Mouse (Mus musculus): ENCODE measurements around the gene Glb1. TPM values are rescaled to one million over a fixed set of nuclear protein-coding genes. Genes with fewer than 3 reads are reported as not detected.

Glb1 gene
- total and polyA plus RNA-seq, 3 experiments = 30.9 to 42.0 (median 34.1) TPM

DNA sequence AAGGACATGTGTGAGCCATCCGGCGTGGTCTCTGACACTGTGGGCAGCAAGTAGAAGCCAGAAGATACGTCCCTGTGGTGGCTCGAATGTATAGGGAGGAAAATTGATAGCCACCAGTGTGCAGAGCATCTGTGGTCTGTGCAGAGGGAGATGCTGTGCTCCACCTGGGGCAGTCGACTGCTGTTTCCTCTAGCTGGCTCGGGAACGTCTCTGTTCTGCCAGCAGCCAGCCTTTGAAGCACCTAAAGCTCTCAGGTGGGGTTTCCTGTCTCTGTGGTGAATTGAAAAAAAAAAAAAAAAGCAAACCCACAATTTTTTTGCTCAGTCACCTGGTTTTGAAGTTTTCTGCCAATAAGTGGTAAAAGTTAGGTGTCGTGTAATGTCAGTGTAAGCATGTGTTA lies 42.5 kb downstream of the Glb1 start:
- no peak for DNase-seq

DNA sequence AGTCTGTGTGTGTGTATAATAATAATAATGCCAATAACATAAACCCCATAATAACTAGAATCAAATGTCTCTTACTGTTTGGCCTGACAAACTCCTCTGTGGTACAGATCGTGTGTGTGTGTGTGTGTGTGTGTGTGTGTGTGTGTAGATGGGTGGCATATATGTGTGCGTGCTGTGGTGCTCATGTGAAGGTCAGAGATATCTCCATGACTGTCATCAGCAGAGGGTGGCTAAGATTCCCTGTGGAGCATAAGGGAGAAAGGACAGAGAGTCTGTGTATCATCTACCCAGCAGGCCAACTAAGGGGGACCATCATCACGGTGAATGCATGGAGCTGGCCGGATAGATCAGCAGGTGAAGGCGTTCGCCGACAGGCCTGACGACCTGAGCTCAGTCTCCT lies 46.0 kb downstream of the Glb1 start:
- no peak for DNase-seq

DNA sequence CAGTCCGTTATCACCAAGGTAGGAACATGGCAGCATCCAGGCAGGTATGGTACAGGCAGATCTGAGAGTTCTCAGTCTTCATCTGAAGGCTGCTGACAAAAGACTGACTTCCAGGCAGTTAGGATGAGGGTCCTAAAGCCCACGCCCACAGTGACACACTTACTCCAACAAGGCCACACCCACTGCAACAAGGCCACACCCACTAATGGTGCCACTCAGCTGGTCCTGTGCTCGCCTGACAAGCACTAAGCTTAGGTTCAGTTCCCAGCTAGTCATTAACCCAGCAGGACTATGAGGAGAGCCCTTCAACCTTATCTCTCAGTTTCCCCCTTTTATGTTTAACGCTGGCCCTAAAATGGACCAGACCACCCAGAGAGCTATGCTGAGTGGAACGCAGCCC lies 47.8 kb downstream of the Glb1 start:
- no peak for DNase-seq

DNA sequence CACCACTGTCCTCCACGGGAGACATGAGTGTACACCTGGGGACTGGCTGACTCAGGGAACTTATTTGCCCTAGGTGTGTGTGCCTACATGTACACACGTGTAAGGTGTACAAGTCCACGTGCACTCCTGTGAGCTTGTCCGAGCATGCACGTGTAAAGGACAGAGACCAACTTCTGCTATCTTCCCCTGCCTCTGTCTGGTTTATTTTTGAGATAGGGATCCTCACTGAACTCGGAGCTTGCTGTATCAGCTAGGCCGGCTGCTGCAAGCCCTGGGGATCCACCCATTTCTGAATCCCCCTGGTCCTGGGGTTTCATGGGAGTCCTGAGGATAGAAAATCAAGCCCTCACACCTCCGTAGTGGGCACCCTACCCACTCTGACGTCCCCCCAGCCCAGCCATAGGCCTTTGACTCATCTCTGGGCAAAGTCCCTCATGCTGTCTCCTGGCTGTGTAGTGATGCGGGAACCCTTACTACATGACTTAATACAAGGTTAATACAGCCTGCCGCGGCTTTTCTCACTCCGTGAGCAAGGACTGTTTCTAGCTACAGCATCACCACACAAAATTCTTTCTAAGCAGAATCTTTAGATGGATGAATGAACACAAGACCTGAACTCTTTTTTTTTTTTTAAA lies 48.4 kb downstream of the Glb1 start:
- no peak for DNase-seq

DNA sequence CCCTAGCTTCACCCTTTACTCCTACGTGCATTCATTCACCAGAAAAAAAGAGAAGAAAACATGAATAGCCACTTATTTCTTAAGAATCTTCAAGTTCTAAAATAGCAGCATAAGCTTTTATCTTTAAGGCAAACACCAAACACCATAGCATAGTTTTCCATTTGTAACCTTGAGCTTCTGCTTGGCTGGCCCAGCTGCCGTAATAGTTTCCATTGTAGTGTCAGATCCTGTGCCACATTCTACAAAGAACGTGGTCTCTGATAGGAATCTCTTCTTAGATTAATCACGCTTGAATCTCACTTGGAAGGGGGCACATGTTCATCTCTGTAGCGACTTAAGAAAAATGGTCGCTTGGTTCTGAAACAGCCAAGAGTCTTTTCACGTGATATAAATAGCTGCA lies 50.7 kb downstream of the Glb1 start:
- DNase-seq = no peak

DNA sequence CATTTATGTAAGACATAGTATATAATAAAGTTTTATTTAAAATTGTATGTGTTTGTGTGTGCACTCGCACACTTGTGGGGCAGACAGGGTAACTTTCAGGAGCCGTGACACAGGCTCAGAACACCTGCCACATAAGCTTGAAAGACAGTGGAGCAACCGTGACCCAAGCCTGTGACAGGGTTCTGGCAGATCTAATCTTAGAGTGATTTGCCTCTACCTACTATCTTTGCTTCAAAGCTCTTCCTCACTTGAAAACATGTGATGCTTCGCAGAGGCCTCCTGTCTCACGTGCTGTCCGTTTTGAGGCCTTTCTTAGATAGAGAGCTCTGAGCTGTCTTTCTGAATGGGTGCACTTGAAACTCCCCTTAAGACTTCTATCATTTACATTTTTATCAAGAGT lies 51.5 kb downstream of the Glb1 start:
- DNase-seq = no peak

DNA sequence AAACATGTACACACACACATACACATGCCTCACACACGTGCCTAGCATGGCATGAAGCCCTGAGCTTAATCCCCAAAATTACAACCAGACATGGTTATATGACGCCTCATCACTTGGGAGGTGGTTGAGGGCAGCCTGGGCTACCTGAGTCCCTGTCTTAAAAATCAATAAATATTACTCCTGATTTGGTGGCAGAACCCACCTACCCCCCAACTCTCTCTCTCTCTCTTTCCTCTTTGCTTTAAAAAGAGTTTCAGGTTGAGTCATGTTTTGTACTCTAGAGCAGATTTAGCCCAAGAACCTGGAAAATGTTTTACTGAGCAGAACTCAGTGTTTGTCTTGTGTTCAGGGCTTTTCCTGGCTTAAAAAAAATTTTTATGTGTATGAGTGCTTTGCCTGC lies 54.5 kb downstream of the Glb1 start:
- DNase-seq = no peak

DNA sequence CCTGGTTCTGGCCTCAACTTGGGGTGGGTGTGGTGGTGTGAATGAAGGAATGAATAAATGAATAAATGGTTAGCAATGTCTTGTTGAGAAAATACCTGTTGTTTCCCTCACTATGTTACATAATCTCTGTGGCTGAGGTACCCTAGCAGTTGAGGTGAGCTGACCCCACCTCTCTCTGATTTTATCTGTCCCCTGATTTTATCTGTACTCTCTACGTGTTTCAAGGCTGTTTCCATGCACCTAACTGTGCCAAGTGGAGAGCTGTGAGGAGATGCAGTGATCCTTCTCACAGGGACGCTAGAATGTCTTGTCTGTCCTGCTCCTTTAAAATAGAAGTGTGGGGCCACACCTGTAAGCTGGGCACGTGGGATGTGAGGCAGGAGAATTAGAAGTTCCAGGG lies 57.6 kb downstream of the Glb1 start:
- no peak for DNase-seq

DNA sequence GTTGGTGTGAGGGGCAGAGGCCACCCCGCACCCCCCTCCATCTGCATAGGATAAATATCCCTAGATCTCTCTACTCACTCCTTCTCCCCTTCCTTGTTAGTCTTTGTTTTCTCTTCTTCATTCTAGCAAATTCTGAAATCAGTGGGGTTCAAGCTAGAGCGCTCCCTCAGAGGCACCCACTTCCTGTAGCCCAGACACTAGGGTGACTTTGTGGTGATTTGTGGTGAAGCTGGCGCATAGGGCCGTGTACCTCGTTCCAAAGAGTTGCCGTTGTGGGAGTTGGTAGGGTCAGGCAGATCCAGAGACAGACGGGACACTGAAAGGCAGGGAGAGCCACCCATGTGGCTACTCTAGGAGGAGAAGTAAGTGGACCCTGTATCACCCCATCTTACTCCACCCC lies 61.7 kb downstream of the Glb1 start:
- no peak for DNase-seq

DNA sequence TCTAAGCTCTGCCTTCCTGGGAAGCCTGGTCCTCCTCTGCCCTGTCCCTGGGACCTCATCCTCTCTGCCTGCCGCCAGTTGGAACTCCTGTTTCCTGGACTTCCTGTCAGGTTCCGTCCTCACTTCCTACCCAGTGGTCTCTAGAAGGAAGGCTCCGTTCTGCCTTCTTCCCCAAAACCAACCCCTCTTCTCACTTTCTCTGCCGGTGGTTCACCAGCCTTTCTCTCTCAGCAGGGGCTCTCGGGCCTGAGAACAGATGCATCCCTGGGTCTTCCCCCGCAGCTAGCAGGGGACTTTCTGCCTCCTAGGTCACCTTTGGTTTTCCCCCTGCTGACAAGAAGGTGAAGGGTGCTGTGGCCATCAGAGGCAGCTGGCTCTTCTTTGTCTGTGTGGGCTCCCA lies 64.6 kb downstream of the Glb1 start:
- no peak for DNase-seq

DNA sequence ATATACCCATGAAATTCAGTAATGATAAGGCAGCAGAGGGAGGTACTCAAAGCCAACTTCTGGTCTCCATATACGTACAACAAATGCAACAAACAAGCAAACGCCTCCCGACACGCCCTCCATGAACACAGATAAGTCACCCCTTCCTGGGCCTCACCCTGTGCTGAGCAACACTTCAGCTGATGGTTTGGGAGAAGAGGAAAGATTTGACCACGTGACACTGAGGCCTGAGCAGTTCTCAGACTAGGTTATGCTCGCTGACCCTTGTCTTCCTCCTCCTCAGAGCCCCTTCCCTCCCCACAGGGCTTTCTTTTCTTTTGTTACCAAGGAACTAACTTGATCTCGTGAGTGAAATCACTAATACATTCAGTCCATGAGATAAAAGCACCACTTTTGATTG lies 66.0 kb downstream of the Glb1 start:
- no peak for DNase-seq

DNA sequence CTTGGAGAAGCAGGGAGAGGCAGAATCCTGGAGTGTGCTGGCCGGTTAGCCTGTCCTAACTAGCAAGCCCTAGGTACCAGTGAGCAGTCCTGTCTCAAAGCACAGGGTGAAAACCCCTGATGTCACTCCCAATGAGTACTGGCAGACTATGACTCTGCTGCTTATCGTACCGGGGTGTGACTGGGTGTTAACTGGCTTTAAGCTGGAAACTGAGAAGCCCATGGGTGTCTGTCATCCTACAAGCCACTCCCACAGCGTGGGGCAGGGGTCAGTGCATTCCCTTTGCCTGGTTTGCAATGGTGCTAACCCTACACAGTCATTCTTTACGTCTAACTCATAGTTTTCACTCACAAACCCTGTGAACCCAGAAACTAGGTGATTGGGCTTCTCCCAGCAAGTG lies 67.3 kb downstream of the Glb1 start:
- no peak for DNase-seq

DNA sequence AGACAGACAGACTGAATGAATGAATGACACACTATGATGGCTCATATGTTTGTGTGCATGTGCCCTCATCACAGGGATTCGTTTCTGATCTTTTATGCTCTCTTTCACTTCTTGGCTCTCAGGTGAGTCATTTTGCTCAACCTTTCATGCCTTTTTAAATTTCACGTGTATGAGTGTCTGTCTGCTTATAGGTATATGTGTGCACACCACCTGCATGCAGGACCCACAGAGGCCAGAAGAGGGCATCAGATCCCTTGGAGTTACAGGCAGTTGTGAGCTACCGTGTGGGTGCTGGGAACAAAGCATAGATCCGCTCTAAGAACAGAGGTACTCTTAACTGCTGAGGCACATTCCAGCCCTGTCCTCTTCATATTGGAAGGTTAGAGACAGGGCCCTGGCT lies 67.8 kb downstream of the Glb1 start:
- DNase-seq = no peak

DNA sequence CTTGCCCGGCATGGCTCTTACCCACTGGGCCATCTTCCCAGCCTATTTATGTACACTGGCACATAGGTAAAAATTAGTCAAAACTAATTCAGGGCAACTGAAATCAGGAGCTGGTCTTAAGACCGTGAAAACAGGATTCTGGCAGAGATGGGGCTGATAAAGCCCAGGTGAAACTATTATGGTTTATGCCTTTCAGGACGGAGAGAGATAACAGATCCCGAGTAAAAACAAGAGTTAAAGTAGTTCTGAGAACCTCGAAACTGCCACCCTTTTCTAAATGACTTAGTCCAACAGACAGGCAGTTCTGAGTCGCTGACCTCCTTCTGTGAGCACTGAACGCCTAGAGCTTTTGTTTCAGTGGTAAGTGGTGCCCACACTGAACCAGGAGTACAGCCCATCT lies 71.0 kb downstream of the Glb1 start:
- DNase-seq = no peak

DNA sequence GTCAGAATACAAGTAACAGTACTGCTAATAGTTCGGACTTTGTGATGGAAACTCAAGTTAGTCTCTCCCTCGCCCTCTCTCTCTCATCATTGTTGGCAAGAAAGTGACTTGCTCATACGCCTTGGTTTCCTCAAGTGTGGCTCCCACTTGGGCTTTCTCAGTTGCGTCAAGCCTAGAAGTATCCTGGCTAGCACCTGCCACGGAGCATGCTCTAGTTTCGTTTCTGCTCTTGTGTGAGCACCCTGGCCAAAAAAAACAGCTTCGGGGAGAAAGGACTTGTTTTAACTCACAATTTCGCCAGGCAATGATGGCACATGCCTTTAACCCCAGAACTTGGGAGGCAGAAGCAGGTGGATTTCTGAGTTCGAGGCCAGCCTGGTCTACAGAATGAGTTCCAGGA lies 76.1 kb downstream of the Glb1 start:
- no peak for DNase-seq

DNA sequence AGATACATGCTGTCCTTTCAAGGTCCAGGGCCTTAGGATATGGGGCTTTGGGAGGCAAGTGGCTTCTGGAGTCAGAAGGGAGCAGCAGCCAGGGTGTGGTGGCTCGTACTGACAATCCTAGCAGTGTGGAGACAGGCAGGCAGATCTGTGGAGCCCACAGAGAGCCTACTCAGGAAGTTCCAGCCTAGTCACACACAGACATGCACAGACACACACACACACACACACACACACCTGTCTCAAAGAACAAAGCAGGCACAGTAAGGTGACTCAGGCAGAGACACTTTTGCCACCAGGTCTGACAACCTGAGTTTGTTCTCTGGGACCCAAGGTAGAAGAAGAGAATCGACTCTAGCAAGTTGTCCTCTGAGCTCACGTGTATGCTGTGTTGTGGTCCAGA lies 80.1 kb downstream of the Glb1 start:
- no peak for DNase-seq

DNA sequence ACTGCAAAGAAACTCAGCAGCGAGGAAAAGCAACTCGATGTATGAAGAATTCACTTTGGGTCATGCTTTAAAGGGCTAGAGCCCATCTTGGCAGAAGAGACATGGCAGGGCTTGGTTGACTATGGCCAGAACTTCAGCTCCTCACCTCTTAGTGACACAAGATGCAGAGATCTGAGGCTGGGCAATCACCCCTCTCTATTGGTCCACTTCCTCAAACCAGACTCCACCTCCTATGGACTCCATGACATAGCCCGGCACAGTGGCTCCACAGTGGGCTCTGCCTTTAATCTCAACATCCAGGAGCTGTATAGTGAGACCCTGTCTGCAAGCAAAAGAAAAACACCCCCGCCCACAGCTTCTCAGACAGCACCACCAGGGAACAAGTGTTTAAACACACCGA lies 83.9 kb downstream of the Glb1 start:
- DNase-seq = no peak

DNA sequence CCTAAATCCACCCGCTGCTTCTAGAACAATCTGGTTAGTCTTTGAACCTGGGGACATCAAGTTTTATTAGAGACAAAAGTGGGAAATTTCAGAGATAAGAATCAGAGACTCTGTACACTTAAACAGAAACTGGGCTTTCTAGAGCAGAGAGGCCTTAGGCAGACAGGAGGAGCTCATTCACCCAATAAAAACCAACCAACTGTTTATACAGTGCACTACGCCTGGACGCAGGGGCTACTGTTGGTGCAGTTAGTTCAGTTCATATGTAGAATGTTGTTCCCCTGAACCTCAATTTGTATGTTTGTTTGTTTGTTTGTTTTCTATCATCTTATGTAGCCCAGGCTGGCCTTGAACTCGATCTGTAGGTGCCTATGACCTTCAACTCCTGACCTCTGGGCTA lies 85.9 kb downstream of the Glb1 start:
- no peak for DNase-seq

DNA sequence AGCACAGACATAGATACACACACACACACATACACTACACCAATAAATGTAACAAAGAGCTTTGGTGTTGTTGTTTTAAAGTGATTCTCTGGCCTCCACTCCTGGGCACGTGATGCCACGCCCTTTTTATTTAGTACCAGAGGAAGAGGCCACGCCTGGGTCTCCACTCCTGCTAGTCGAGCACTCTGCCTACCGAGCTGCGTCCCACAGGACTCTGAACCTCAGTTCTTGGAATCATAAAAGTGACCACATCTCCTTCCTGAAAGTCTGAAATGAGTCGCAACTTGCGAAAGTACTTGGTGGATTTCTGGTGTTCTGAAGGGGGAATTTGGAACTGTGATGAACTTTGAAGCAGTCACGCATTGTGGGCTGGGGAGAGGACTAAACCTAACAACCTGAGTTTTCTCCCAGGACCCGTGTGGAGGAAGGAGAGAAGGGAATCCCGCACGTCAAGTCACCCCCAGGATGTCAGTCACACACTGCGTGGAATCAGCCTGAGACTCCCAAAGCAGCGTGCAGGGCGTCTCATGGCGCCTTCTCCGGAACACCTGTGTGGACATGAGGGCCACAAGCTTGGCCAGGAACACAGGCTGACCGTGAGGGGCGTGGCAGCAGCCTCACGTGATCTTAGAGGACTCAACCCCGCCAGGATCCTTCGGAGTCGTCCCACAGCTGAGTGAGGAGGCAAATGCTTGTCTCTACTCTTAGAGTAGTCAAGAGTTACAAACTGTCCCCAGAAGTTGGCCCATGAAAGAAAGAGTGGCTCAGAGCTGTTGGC lies 86.8 kb downstream of the Glb1 start:
- DNase-seq = no peak

DNA sequence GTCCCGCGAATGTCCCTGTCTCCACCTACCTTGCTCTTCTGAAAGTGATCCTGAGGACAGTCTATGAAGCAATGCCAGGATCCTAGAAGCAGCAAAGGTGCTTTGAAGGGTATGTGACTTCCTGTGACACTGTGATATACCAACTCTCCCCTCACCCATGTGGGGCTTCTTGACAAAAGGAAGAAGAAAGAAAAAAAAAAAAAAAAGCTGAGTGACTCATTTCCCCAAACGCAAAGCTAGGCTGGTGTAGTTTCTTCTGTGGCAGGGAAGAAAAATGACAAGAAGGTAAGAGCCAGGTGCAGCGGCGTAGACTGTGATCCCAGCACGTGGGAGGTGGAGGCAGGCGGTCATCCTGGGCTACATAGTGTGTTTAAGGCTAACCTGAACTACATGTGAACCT lies 95.6 kb downstream of the Glb1 start:
- DNase-seq = no peak

DNA sequence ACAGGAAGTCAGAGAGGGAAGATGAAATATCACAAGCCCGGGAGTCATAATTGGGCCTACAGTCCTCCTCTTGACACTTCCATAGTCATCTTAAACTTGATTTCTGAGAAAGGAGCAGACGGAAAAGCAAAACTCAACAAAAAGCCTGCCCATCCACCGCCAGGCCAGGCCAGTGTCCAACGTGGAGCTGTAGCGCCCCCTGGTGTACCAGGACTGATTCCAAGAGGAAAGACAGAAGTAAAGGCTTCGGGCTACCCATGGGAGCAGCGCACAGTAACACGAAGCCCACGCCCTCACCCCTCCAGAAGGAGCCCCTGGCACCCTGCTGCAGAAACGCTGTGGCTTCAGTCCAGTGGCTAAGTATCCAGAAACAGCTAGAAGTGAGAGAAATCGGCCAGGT lies 97.3 kb downstream of the Glb1 start:
- DNase-seq = peak; percentile 78

DNA sequence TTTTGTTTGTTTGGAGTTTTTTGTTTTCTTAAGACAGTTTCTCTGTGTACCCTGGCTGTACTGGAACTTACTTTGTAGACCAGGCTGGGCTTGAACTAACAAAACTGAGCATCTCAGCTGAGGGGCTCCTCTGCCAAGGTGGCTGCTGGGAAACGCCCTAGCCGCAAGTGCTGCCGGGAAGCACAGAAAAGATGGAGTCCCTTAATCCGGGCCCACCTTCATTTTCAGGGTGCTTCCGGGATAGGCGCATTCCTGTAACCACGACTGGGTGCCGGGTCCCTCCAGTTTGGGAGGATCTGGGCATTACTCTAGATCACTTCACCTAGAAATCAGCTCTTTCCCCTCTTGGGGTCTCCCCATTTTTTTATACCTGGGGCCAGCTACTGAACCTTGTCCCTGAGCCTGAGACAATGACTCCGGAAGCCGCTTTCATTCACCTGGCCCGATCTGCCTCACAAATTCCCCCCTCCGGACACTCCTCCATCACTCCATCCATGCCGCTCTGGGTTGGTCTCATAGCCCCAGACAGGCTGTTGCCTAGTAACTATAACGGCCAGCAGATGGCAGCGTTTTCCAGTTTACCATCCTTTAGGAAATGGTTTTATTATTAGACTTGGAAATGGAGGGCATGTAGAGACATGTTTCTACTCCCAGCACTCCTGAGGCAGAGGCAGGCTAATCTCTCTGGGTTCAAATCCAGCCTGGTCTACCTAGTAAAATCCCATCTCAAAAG lies 99.1 kb downstream of the Glb1 start:
- peak; percentile 47 for DNase-seq

DNA sequence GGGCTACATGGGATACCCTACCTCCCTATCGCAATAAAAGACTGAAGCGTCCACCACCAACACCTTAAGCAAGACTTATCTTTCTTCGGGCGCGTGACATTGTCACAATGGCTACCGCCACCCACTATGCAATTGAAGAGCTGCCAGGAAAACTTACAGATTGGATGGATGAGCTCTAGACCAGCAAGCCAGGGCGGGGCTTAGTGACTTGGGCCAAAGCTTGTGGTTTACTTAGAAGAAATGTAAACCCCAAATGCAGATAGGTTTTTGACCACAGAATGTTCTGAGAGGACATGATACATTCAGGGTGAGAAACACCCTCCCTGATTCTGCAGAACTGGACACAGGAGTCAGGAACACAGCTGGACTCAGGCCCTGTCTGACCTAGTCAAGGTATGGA lies 100.2 kb downstream of the Glb1 start:
- DNase-seq = no peak

DNA sequence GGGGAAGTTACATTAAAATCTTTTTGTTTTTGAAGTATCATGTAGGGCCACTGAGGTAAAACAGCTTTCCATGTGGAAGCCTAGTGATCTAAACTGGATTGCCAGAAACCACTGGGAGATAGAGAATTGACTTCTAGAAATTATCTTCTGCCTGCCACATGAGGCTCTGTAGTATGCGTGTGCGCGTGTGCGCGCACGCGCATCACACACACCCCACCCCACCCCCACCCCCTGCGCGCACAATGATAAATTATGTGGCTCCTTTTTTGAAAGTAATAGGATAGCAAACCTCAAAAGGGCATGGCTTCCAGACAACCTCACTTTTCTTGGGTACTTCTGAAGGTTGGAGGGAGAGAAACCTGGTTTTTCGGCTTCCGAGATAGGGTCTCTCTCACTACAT lies 101.0 kb downstream of the Glb1 start:
- DNase-seq = no peak
